Mouse (Mus musculus): ENCODE results near the gene Cd300lb.

Gene Cd300lb

GRCm38 (mm10) chr11:114934144-114934543 is at the start of gene Cd300lb:
Cd300lb (minus strand) TSS chr11:114934386.
- no peak for DNase-seq

- no peak for DNase-seq
These were observed 47.7 kb upstream of the Cd300lb start for GRCm38 (mm10) chr11:114981866-114982265.

GRCm38 (mm10) chr11:114972726-114973125 is 38.5 kb upstream of the Cd300lb start:
- peak; percentile 55 to 70 for DNase-seq

GRCm38 (mm10) chr11:114968752-114969207 is 34.6 kb upstream of the Cd300lb start, which contains the start of gene Cd300c:
Cd300c (minus strand) TSS chr11:114969157.
- DNase-seq = no peak

- no peak for DNase-seq
These were observed 31.1 kb upstream of the Cd300lb start for GRCm38 (mm10) chr11:114965182-114965828.

- DNase-seq = peak in 1 of 2 experiments; percentile 26
These were observed 26.2 kb upstream of the Cd300lb start for GRCm38 (mm10) chr11:114960369-114960768.

GRCm38 (mm10) chr11:114933591-114933990 is 595 bp downstream of the Cd300lb start:
- no peak for DNase-seq

GRCm38 (mm10) chr11:114931041-114931440 is 3.1 kb downstream of the Cd300lb start:
- DNase-seq = no peak

GRCm38 (mm10) chr11:114929581-114929980 is 4.6 kb downstream of the Cd300lb start:
- DNase-seq = no peak

GRCm38 (mm10) chr11:114923961-114924360 is 10.2 kb downstream of the Cd300lb start:
- DNase-seq = peak; percentile 29 to 40

GRCm38 (mm10) chr11:114922439-114922838 is 11.7 kb downstream of the Cd300lb start:
- peak; percentile 60 to 73 for DNase-seq

GRCm38 (mm10) chr11:114917120-114917519 is 17.1 kb downstream of the Cd300lb start:
- no peak for DNase-seq

- DNase-seq = no peak
These were observed 19.2 kb downstream of the Cd300lb start for GRCm38 (mm10) chr11:114914978-114915377.

GRCm38 (mm10) chr11:114912847-114913246 is 21.3 kb downstream of the Cd300lb start:
- peak; percentile 92 to 93 for DNase-seq

GRCm38 (mm10) chr11:114909538-114909937 is 24.6 kb downstream of the Cd300lb start:
- peak in 1 of 2 experiments; percentile 35 for DNase-seq

GRCm38 (mm10) chr11:114908086-114908485 is 26.1 kb downstream of the Cd300lb start:
- DNase-seq = no peak

GRCm38 (mm10) chr11:114907567-114907966 is 26.6 kb downstream of the Cd300lb start:
- DNase-seq = no peak

- DNase-seq = no peak
These were observed 31.0 kb downstream of the Cd300lb start for GRCm38 (mm10) chr11:114903224-114903623.

- DNase-seq = no peak
These were observed 36.2 kb downstream of the Cd300lb start for GRCm38 (mm10) chr11:114898026-114898425.

GRCm38 (mm10) chr11:114896085-114896484 is 38.1 kb downstream of the Cd300lb start:
- no peak for DNase-seq

GRCm38 (mm10) chr11:114890542-114890941 is 43.6 kb downstream of the Cd300lb start:
- DNase-seq = no peak

GRCm38 (mm10) chr11:114889991-114890518 is 44.1 kb downstream of the Cd300lb start, which contains the start of gene Cd300a:
Cd300a (plus strand) TSS chr11:114890041.
- DNase-seq = no peak

GRCm38 (mm10) chr11:114884380-114885100 is 49.6 kb downstream of the Cd300lb start:
- DNase-seq = peak; percentile 83 to 88
